Mouse (Mus musculus) spleen, adult 2 months (tissue): ENCODE results near the gene Krt6a. TPM values are rescaled to one million over a fixed set of nuclear protein-coding genes. Genes with fewer than 3 reads are reported as not detected.

Experiments used
- DNase-seq, 2 experiments: peaks; one replicate each; pipeline versions ENCODE4 v3.0.0 to v3.0.0-alpha.2; 2012 to 2021; ENCODE audit warnings: low spot score in 2 of 2, low read depth in 1 of 2
- H3K27ac ChIP-seq: fragments of 200-500 bp; 2 replicates; pipeline ENCODE4 v1.5.1; 2012; ENCODE audit warnings: low read length, inconsistent platforms; ENCODE audit not compliant: insufficient read depth
- H3K27me3 ChIP-seq: fragments of 200-500 bp; 2 replicates; pipeline ENCODE4 v1.6.1; 2012; ENCODE audit warnings: mild to moderate bottlenecking, moderate library complexity, low read length, inconsistent platforms; ENCODE audit not compliant: control insufficient read depth, insufficient read depth
- H3K36me3 ChIP-seq: fragments of 200-500 bp; 2 replicates; pipeline ENCODE4 v1.6.1; 2012; ENCODE audit warnings: mild to moderate bottlenecking, low read length, inconsistent platforms; ENCODE audit not compliant: control insufficient read depth, insufficient read depth
- H3K4me1 ChIP-seq: fragments of 200-500 bp; 2 replicates; pipeline ENCODE4 v1.6.1; 2011; ENCODE audit warnings: inconsistent platforms; ENCODE audit not compliant: control insufficient read depth, insufficient read depth, insufficient read length
- H3K4me3 ChIP-seq: fragments of 200-500 bp; 2 replicates; pipeline ENCODE4 v1.5.1; 2011; ENCODE audit warnings: mild to moderate bottlenecking, inconsistent platforms; ENCODE audit not compliant: insufficient read depth, insufficient read length; ENCODE audit errors: extremely low read depth
- CTCF ChIP-seq: fragments of 200-500 bp; IDR thresholded peaks from 2 replicates; pipeline ENCODE4 v1.5.1; 2011; ENCODE audit warnings: mild to moderate bottlenecking, inconsistent platforms; ENCODE audit not compliant: insufficient read depth, insufficient read length, insufficient replicate concordance; ENCODE audit errors: extremely low read depth
- POLR2A ChIP-seq: fragments of 200-500 bp; IDR thresholded peaks from 2 replicates; pipeline ENCODE4 v1.6.1; 2011; ENCODE audit warnings: low read depth, low read length, inconsistent platforms
- WGBS: fragments of 180-500 bp; shearing (Covaris S2); methylation state at CpG from one replicate; pipeline ENCODE4 v1.1.7; 2018; 5-methylcytosine and 5-hydroxymethylcytosine counted together
- polyA plus RNA-seq: library from polyadenylated mRNA; depleted of rRNA; stranded (reverse); fragments of >200 nt; gene quantifications from 2 replicates; pipeline ENCODE4 v1.2.3, GENCODE M21; 2012

Krt6a gene
- polyA plus RNA-seq, 1 experiment: not detected

- H3K27me3 ChIP-seq: no peaks in the 10 kb centered on the region
- WGBS: 73% methylated on average over 13 of the region's 13 CpGs
- H3K36me3 ChIP-seq: no peaks in the 10 kb centered on the region
- H3K4me3 ChIP-seq: no peak within 1 kb of the TSS
- no peak for DNase-seq
- TF ChIP-seq POLR2A (no peak), CTCF (no peak)
- no peak within 1 kb of the TSS for H3K27ac ChIP-seq
- no peaks in the 10 kb centered on the region for H3K4me1 ChIP-seq
Measured at GRCm38 (mm10) chr15:101712720-101713119, 18.6 kb upstream of the Krt6a start, which contains the start of gene Krt5. Gene Krt5, minus strand, starts transcription at chr15:101712898.

GRCm38 (mm10) chr15:101708683-101709082 lies 14.6 kb upstream of the Krt6a start:
- no peak overlapping the region for H3K27ac ChIP-seq
- H3K4me3 ChIP-seq: no peak overlapping the region
- no peak for DNase-seq
- 67% methylated on average over 11 of the region's 11 CpGs for WGBS
- H3K27me3 ChIP-seq: no peaks in the 10 kb centered on the region
- no peaks in the 10 kb centered on the region for H3K36me3 ChIP-seq
- H3K4me1 ChIP-seq: no peaks in the 10 kb centered on the region
- TF ChIP-seq POLR2A (no peak), CTCF (no peak)

- Histone ChIP-seq H3K36me3 (no peaks in the 10 kb centered on the region), H3K27ac (no peak overlapping the region), H3K4me3 (no peak overlapping the region), H3K4me1 (no peaks in the 10 kb centered on the region), H3K27me3 (no peaks in the 10 kb centered on the region)
- 88% methylated on average over 9 of the region's 9 CpGs for WGBS
- no peak for TF ChIP-seq POLR2A
- TF ChIP-seq CTCF: no peak
- no peak for DNase-seq
Measured at GRCm38 (mm10) chr15:101707454-101707853, 13.3 kb upstream of the Krt6a start.

GRCm38 (mm10) chr15:101704066-101704465 lies 10.0 kb upstream of the Krt6a start:
- Histone ChIP-seq H3K4me3 (no peak overlapping the region), H3K27me3 (no peaks in the 10 kb centered on the region), H3K36me3 (no peaks in the 10 kb centered on the region), H3K27ac (no peak overlapping the region), H3K4me1 (no peaks in the 10 kb centered on the region)
- DNase-seq: no peak
- WGBS: 69% methylated on average over 4 of the region's 4 CpGs
- no peak for TF ChIP-seq POLR2A
- TF ChIP-seq CTCF: no peak

GRCm38 (mm10) chr15:101702380-101702779 lies 8.3 kb upstream of the Krt6a start:
- Histone ChIP-seq H3K27me3 (no peaks in the 10 kb centered on the region), H3K27ac (no peak overlapping the region), H3K4me3 (no peak overlapping the region), H3K4me1 (no peaks in the 10 kb centered on the region), H3K36me3 (no peaks in the 10 kb centered on the region)
- 56% methylated on average over 2 of the region's 2 CpGs for WGBS
- TF ChIP-seq POLR2A: no peak
- TF ChIP-seq CTCF: no peak
- DNase-seq: no peak

- no peaks in the 10 kb centered on the region for H3K36me3 ChIP-seq
- no peaks in the 10 kb centered on the region for H3K27me3 ChIP-seq
- DNase-seq: no peak
- H3K4me1 ChIP-seq: no peaks in the 10 kb centered on the region
- WGBS: 84% methylated on average over 8 of the region's 8 CpGs
- no peak overlapping the region for H3K4me3 ChIP-seq
- no peak overlapping the region for H3K27ac ChIP-seq
- TF ChIP-seq CTCF: no peak
- TF ChIP-seq POLR2A: no peak
Measured at GRCm38 (mm10) chr15:101699866-101700265, 5.8 kb upstream of the Krt6a start.

GRCm38 (mm10) chr15:101699192-101699591 lies 5.1 kb upstream of the Krt6a start:
- Histone ChIP-seq H3K4me1 (no peaks in the 10 kb centered on the region), H3K4me3 (no peak overlapping the region), H3K27me3 (no peaks in the 10 kb centered on the region), H3K36me3 (no peaks in the 10 kb centered on the region), H3K27ac (no peak overlapping the region)
- WGBS: 49% methylated on average over 3 of the region's 3 CpGs
- no peak for TF ChIP-seq POLR2A
- TF ChIP-seq CTCF: no peak
- DNase-seq: no peak
